Mouse (Mus musculus) bone marrow, adult 2 months (tissue): ENCODE data around the gene Hnrnpa1. TPM values are rescaled to one million over a fixed set of nuclear protein-coding genes. Genes with fewer than 3 reads are reported as not detected.
A peak's percentile ranks its signal among the peaks of the same experiment; 100 is the strongest.

Experiments
- H3K27ac ChIP-seq: fragments of 200-500 bp; 2 replicates; pipeline ENCODE4 v1.5.1; 2012; ENCODE audit warnings: low read depth, mild to moderate bottlenecking, control low read depth, inconsistent platforms, low read length; ENCODE audit not compliant: control insufficient read depth, poor library complexity, insufficient read depth
- H3K4me1 ChIP-seq: fragments of 200-500 bp; 2 replicates; pipeline ENCODE4 v1.6.1; 2011; ENCODE audit warnings: low read length; ENCODE audit not compliant: control insufficient read depth, insufficient read depth
- H3K4me3 ChIP-seq: fragments of 200-500 bp; replicated peaks from 2 replicates; pipeline ENCODE3; 2011; ENCODE audit warnings: mild to moderate bottlenecking, low read depth, low read length, control low read depth; ENCODE audit not compliant: control insufficient read depth
- CTCF ChIP-seq: fragments of 200-500 bp; IDR thresholded peaks from 2 replicates; pipeline ENCODE4 v1.5.1; 2011; ENCODE audit warnings: low read length, control low read depth; ENCODE audit not compliant: control insufficient read depth, insufficient read depth
- POLR2A ChIP-seq: fragments of 200-500 bp; IDR thresholded peaks from 2 replicates; pipeline ENCODE4 v1.6.1; 2011; ENCODE audit warnings: low read depth, mild to moderate bottlenecking, control low read depth, low read length, borderline replicate concordance; ENCODE audit not compliant: control insufficient read depth
- WGBS: fragments of 180-500 bp; shearing (Covaris S2); methylation state at CpG from one replicate; pipeline ENCODE4 v1.1.7; 2018; 5-methylcytosine and 5-hydroxymethylcytosine counted together
- polyA plus RNA-seq: library from polyadenylated mRNA; stranded (reverse); fragments of >200 nt; gene quantifications from 2 replicates; pipeline ENCODE4 v1.2.4, GENCODE M21; 2011; ENCODE audit warnings: low replicate concordance; ENCODE audit not compliant: missing spikeins, insufficient read depth, insufficient read length

Gene Hnrnpa1
- polyA plus RNA-seq, 1 experiment: 641 TPM

GRCm38 (mm10) chr15:103214149-103214548 lies 26.1 kb upstream of the Hnrnpa1 start:
- Histone ChIP-seq H3K4me1 (no peaks in the 10 kb centered on the region), H3K27ac (no peak overlapping the region), H3K4me3 (no peak overlapping the region)
- WGBS: 83% methylated on average over 2 of the region's 2 CpGs
- TF ChIP-seq CTCF: no peak
- no peak for TF ChIP-seq POLR2A

GRCm38 (mm10) chr15:103214971-103215907 lies 25.0 kb upstream of the Hnrnpa1 start:
- peak overlapping the region; percentile 37 for H3K4me3 ChIP-seq
- 16% methylated on average over 15 of the region's 15 CpGs for WGBS
- no peak overlapping the region for H3K27ac ChIP-seq
- H3K4me1 ChIP-seq: no peaks in the 10 kb centered on the region
- TF ChIP-seq POLR2A (no peak), CTCF (no peak)

GRCm38 (mm10) chr15:103216052-103216451 lies 24.2 kb upstream of the Hnrnpa1 start:
- 77% methylated on average over 2 of the region's 2 CpGs for WGBS
- TF ChIP-seq CTCF: no peak
- TF ChIP-seq POLR2A: no peak
- H3K27ac ChIP-seq: no peak overlapping the region
- no peak overlapping the region for H3K4me3 ChIP-seq
- no peaks in the 10 kb centered on the region for H3K4me1 ChIP-seq

DNA sequence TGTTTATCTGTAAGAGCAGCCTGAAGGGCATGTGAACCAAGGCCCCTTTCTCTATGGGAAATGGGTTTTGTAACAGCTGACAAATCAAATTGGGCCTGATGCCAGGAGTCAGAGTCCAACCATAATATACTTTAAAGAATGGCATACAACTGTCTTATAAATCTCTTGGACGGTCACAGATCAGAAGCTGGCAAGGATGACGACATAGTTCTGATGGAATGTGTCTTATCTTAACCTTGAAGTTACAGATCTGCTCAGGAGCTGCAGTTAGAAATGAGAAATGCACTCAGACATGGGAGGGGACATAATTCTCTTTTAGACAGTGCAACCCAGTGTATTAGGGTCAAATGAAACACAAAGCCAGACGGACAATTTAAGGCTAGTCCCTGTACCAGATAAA lies 19.4 kb upstream of the Hnrnpa1 start:
- WGBS: 50% methylated on average over 3 of the region's 3 CpGs
- no peak for TF ChIP-seq CTCF
- TF ChIP-seq POLR2A: no peak
- no peaks in the 10 kb centered on the region for H3K4me1 ChIP-seq
- H3K27ac ChIP-seq: no peak overlapping the region
- H3K4me3 ChIP-seq: no peak overlapping the region

- 33% methylated on average over 1 of the region's 1 CpGs for WGBS
- H3K4me1 ChIP-seq: no peaks in the 10 kb centered on the region
- no peak overlapping the region for H3K4me3 ChIP-seq
These were observed 18.8 kb upstream of the Hnrnpa1 start for GRCm38 (mm10) chr15:103221386-103221785.

DNA sequence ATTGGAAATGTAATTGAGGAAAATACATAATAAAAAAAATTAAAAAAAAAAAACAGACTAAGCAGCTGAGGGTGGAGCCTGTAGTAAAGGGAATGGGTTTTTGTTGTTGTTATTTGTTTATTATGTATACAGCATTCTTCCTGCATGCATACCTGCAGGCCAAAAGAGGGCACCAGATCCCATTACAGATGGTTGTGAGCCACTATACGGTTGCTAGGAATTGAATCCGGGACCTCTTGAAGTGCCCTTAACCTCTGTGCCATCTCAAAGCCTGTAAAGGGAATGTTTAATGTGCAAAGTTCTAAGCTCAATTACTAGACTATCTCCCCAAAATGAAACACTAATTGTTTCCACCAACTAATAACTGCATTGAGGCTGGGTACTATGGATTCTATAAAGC lies 16.1 kb upstream of the Hnrnpa1 start:
- H3K4me3 ChIP-seq: no peak overlapping the region
- no peak for TF ChIP-seq CTCF
- TF ChIP-seq POLR2A: no peak
- H3K4me1 ChIP-seq: no peaks in the 10 kb centered on the region
- H3K27ac ChIP-seq: no peak overlapping the region
- 84% methylated on average over 2 of the region's 2 CpGs for WGBS

More at GRCm38 (mm10) chr15:103221386-103221785, 18.8 kb upstream of the Hnrnpa1 start:
- no peak for TF ChIP-seq CTCF
- TF ChIP-seq POLR2A: no peak
- H3K27ac ChIP-seq: no peak overlapping the region

- 92% methylated on average over 3 of the region's 3 CpGs for whole genome bisulfite sequencing
- no peak for TF ChIP-seq CTCF
- no peak for TF ChIP-seq POLR2A
These were observed 13.2 kb upstream of the Hnrnpa1 start for GRCm38 (mm10) chr15:103227022-103227421.

GRCm38 (mm10) chr15:103227572-103227971 lies 12.7 kb upstream of the Hnrnpa1 start:
- no peak overlapping the region for H3K27ac ChIP-seq
- H3K4me1 ChIP-seq: no peaks in the 10 kb centered on the region
- WGBS: 72% methylated on average over 2 of the region's 2 CpGs
- no peak overlapping the region for H3K4me3 ChIP-seq
- TF ChIP-seq POLR2A (no peak), CTCF (no peak)

More at GRCm38 (mm10) chr15:103227022-103227421, 13.2 kb upstream of the Hnrnpa1 start:
- H3K4me1 ChIP-seq: no peaks in the 10 kb centered on the region
- no peak overlapping the region for H3K4me3 ChIP-seq
- no peak overlapping the region for H3K27ac ChIP-seq

DNA sequence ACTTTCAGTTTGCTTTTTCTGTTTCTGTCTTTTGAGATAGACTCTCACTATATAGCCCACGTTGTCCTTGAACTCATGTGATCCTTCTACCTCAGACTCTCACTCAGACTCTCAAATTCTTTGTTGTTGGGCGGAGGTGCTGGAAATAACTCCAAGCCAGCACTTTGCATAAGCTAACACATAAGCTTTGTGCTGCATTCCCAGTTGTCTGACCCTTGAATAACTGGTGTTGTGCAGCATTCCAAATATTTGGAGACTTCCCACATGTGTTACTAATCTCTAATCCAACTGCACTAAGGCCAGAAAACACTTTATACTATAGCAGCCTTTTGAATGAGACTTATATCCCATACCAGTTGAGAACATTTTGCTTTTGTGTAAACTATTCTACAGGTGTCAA lies 11.3 kb upstream of the Hnrnpa1 start:
- TF ChIP-seq CTCF (no peak), POLR2A (no peak)
- Histone ChIP-seq H3K4me3 (no peak overlapping the region), H3K4me1 (no peaks in the 10 kb centered on the region), H3K27ac (no peak overlapping the region)
- WGBS: 74% methylated on average over 2 of the region's 2 CpGs
